Mouse (Mus musculus) heart, embryonic 15.5 days (tissue): ENCODE data around the gene Clasp2. TPM values are rescaled to one million over a fixed set of nuclear protein-coding genes. Genes with fewer than 3 reads are reported as not detected.

Experiments
- ATAC-seq: fragments of 200-750 bp; cut with Nextera tagmentation; replicated peaks from 2 replicates; pipeline ENCODE4 v1.8.0; 2017; ENCODE audit warnings: low read depth, moderate TSS enrichment; ENCODE audit not compliant: insufficient number of reproducible peaks, insufficient read depth, low FRiP score
- H3K27ac ChIP-seq: fragments of 300-500 bp; sonication (generic); 2 replicates; pipeline ENCODE4 v1.5.1; 2015; ENCODE audit warnings: mild to moderate bottlenecking, inconsistent platforms
- H3K27me3 ChIP-seq: fragments of 300-500 bp; sonication (generic); 2 replicates; pipeline ENCODE4 v1.6.1; 2015; ENCODE audit warnings: inconsistent platforms
- H3K36me3 ChIP-seq: fragments of 300-500 bp; sonication (generic); 2 replicates; pipeline ENCODE4 v1.6.1; 2015; ENCODE audit warnings: mild to moderate bottlenecking, inconsistent platforms
- H3K4me1 ChIP-seq: fragments of 300-500 bp; sonication (generic); replicated peaks from 2 replicates; pipeline ENCODE4 v1.6.1; 2015; ENCODE audit warnings: inconsistent platforms
- H3K4me2 ChIP-seq: fragments of 300-500 bp; sonication (generic); 2 replicates; pipeline ENCODE4 v1.6.1; 2015; ENCODE audit warnings: inconsistent platforms, mild to moderate bottlenecking, moderate library complexity
- H3K4me3 ChIP-seq: fragments of 300-500 bp; sonication (generic); 2 replicates; pipeline ENCODE4 v1.5.1; 2015; ENCODE audit warnings: mild to moderate bottlenecking, inconsistent platforms
- H3K9ac ChIP-seq: fragments of 300-500 bp; sonication (generic); 2 replicates; pipeline ENCODE4 v1.6.1; 2015; ENCODE audit warnings: mild to moderate bottlenecking, inconsistent platforms
- H3K9me3 ChIP-seq: fragments of 300-500 bp; sonication (generic); replicated peaks from 2 replicates; pipeline ENCODE4 v1.6.1; 2016; ENCODE audit warnings: inconsistent platforms
- WGBS: fragments of 180-500 bp; shearing (Covaris S2); methylation state at CpG from one replicate; pipeline ENCODE4 v1.1.7; 2015; ENCODE audit warnings: mixed read lengths; 5-methylcytosine and 5-hydroxymethylcytosine counted together
- polyA plus RNA-seq: library from polyadenylated mRNA; unstranded; fragments of >200 nt; fragmentation: Nextera tagmentation; extraction: Ambion mirVana; gene quantifications from 2 replicates; pipeline ENCODE4 v1.2.1, GENCODE M21; 2015

Gene Clasp2
- polyA plus RNA-seq, 1 experiment from 2014 or later, result 20.8 TPM

DNA sequence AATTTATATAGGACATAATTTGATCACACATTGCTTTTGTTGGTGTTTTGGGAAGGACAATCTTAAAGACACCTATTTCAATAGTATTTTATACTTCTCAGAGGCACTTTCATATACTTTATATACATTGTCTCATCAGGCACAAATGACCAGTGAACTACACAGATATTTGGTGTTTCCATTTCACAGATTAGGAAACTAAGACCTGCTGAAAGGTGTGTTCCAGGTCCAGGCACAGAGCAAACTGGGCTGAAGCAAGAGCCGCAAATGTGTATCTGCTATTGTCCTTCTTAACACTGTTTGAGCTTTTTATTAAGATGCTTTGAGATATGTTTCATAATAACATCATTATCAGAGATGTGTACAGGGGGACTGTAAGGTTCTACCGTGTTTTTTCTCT is 52.7 kb downstream of the Clasp2 start:
- Histone ChIP-seq H3K4me1 (peaks cover 15% of the 10 kb centered on the region), H3K4me2 (peak overlapping the region; percentile 66), H3K36me3 (no peaks in the 10 kb centered on the region), H3K9me3 (no peaks in the 10 kb centered on the region), H3K27me3 (no peaks in the 10 kb centered on the region), H3K27ac (no peak overlapping the region), H3K4me3 (peak overlapping the region; percentile 14; the same call in 1 of the 2 replicates), H3K9ac (no peak overlapping the region)
- ATAC-seq, result no peak
- WGBS, result 77% methylated on average over 2 of the region's 2 CpGs

DNA sequence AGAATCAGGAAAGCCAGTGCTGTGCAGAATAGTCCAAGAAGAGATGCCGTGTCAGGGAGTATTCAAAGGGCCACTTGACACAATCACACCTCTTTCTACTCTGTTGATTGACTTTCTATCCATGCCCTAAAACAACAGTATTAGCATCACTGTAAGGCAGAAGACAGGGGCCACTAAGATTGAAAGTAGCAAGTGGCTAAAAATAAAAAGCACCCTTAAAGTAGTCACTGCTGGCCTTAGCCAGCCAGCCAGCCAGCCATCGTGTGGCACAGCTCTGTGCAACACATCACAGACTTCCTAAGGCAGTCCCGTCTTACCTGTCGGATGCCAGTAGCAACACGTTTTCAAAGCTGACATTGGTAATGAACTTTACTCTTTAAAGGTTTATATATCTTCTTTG is 55.9 kb downstream of the Clasp2 start:
- Histone ChIP-seq H3K9ac (no peak overlapping the region), H3K27ac (no peak overlapping the region), H3K4me1 (peaks cover 11% of the 10 kb centered on the region), H3K4me2 (no peak overlapping the region), H3K9me3 (no peaks in the 10 kb centered on the region), H3K27me3 (no peaks in the 10 kb centered on the region), H3K36me3 (no peaks in the 10 kb centered on the region), H3K4me3 (no peak overlapping the region)
- 56% methylated on average over 5 of the region's 5 CpGs for WGBS
- ATAC-seq, result no peak

DNA sequence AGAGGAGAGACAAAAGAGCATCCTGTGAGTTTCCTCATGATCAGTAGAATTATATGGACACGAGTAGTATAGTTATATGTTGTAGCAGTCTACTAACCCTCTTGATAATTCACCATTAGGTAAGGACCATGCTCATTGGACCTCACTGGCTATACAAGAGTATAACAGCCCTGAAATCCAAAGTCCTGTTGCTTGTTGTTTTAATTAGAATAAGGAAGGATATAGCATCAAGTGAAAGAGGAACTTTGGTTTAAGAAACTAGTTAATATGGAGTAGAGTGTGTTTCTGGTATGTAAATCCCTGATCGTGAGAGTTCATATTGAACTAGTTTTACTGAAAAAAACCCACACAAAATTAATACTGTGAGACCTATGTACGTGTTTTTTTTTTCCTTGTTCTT is 59.4 kb downstream of the Clasp2 start:
- Histone ChIP-seq H3K9me3 (no peaks in the 10 kb centered on the region), H3K4me1 (peaks cover 8% of the 10 kb centered on the region; the same call in 1 of the 2 replicates), H3K27ac (no peak overlapping the region), H3K4me3 (no peak overlapping the region), H3K9ac (no peak overlapping the region), H3K36me3 (no peaks in the 10 kb centered on the region), H3K27me3 (no peaks in the 10 kb centered on the region), H3K4me2 (no peak overlapping the region)
- ATAC-seq, result no peak
- WGBS, result 84% methylated on average over 3 of the region's 3 CpGs

GRCm38 (mm10) chr9:113802734-113803133 is 61.5 kb downstream of the Clasp2 start:
- H3K36me3 ChIP-seq, result no peaks in the 10 kb centered on the region
- no peak overlapping the region for H3K27ac ChIP-seq
- 68% methylated on average over 3 of the region's 3 CpGs for WGBS
- no peaks in the 10 kb centered on the region for H3K27me3 ChIP-seq
- H3K4me1 ChIP-seq, result 0 out of 2 replicates have a peak, but pooled peaks cover 5% of the 10 kb centered on the region
- no peaks in the 10 kb centered on the region for H3K9me3 ChIP-seq
- H3K9ac ChIP-seq, result no peak overlapping the region
- no peak overlapping the region for H3K4me2 ChIP-seq
- no peak for ATAC-seq
- H3K4me3 ChIP-seq, result no peak overlapping the region

DNA sequence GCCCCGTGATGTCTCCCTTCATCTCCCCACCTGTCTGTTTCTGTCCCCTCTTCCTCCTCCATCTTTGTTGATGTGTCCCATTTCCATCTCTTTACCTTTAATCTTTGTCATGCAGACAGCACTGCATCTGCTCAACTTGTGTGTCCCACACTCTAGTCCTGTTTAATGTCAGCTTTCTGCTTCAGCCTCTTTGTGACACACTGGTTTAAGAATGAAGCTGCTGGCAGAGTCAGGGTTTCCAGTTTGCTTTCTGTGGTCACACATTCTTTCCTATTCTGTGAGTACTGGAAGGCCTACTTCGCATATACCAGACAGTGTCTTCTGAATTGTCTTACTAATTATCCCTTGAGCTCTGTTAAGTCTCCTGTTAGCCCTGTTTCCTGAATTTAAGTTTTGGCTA is 62.5 kb downstream of the Clasp2 start:
- Histone ChIP-seq H3K27me3 (no peaks in the 10 kb centered on the region), H3K4me1 (0 out of 2 replicates have a peak, but pooled peaks cover 5% of the 10 kb centered on the region), H3K9ac (no peak overlapping the region), H3K36me3 (no peaks in the 10 kb centered on the region), H3K27ac (no peak overlapping the region), H3K4me3 (no peak overlapping the region), H3K9me3 (no peaks in the 10 kb centered on the region), H3K4me2 (no peak overlapping the region)
- 55% methylated on average over 2 of the region's 2 CpGs for WGBS
- ATAC-seq, result no peak

DNA sequence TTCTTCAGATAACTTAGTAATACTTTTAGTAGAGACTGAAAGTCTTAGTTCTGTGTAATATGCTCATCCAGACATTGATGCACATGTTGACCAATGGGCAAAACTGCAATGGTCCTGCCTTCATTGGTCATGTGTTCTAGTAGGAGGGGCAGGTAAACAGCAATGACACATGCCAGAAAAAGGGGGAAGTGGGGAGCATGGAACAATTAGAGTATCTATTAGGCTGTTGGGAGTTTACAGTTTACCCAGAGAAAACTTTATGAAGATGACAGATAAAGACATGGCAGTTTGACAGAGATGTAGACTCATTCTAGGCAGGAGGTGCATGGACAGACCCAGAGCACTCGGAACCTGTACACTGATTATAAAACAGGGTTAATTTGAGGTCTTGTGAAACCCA is 64.1 kb downstream of the Clasp2 start:
- Histone ChIP-seq H3K9ac (no peak overlapping the region), H3K9me3 (no peaks in the 10 kb centered on the region), H3K4me2 (no peak overlapping the region), H3K27me3 (no peaks in the 10 kb centered on the region), H3K27ac (no peak overlapping the region), H3K36me3 (no peaks in the 10 kb centered on the region), H3K4me3 (no peak overlapping the region), H3K4me1 (0 out of 2 replicates have a peak, but pooled peaks cover 2% of the 10 kb centered on the region)
- ATAC-seq, result no peak
- WGBS, result 91% methylated on average over 1 of the region's 1 CpGs

GRCm38 (mm10) chr9:113811327-113811726 is 70.1 kb downstream of the Clasp2 start:
- H3K27ac ChIP-seq, result no peak overlapping the region
- ATAC-seq, result no peak
- H3K4me2 ChIP-seq, result no peak overlapping the region
- 66% methylated on average over 1 of the region's 1 CpGs for WGBS
- 0 out of 2 replicates have a peak, but pooled peaks cover 5% of the 10 kb centered on the region for H3K4me1 ChIP-seq
- no peaks in the 10 kb centered on the region for H3K36me3 ChIP-seq
- H3K9ac ChIP-seq, result no peak overlapping the region
- H3K27me3 ChIP-seq, result no peaks in the 10 kb centered on the region
- no peaks in the 10 kb centered on the region for H3K9me3 ChIP-seq
- no peak overlapping the region for H3K4me3 ChIP-seq

GRCm38 (mm10) chr9:113811957-113812670 is 70.8 kb downstream of the Clasp2 start:
- peak; percentile 53; the same call in 1 of the 2 replicates for ATAC-seq
- WGBS, result 30% methylated on average over 9 of the region's 9 CpGs
- no peaks in the 10 kb centered on the region for H3K36me3 ChIP-seq
- no peaks in the 10 kb centered on the region for H3K27me3 ChIP-seq
- H3K27ac ChIP-seq, result peak overlapping the region; percentile 38
- H3K4me2 ChIP-seq, result peak overlapping the region; percentile 58
- H3K4me3 ChIP-seq, result peak overlapping the region; percentile 44
- H3K9me3 ChIP-seq, result no peaks in the 10 kb centered on the region
- 0 out of 2 replicates have a peak, but pooled peaks cover 5% of the 10 kb centered on the region for H3K4me1 ChIP-seq
- peak overlapping the region; percentile 46 for H3K9ac ChIP-seq

DNA sequence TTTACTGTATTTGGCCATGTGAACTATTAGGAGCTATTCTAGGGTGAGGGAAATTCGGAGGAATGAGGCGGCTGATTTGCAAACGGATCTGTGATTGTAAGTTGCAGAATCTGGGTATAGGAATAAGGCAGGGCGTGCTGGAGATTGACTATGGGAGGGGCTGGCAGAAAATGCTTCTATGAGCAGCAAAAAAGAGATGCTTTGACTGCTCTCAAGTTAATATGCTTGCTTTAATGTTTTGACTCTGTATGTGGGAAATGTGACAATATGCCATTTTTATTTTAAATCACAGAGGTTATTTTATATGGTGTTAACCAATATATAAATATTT is 71.4 kb downstream of the Clasp2 start:
- Histone ChIP-seq H3K27me3 (no peaks in the 10 kb centered on the region), H3K27ac (no peak overlapping the region), H3K9me3 (no peaks in the 10 kb centered on the region), H3K4me2 (peak overlapping the region; percentile 58), H3K4me3 (peak overlapping the region; percentile 44), H3K9ac (no peak overlapping the region), H3K4me1 (0 out of 2 replicates have a peak, but pooled peaks cover 5% of the 10 kb centered on the region), H3K36me3 (no peaks in the 10 kb centered on the region)
- WGBS, result 60% methylated on average over 4 of the region's 4 CpGs
- ATAC-seq, result no peak

DNA sequence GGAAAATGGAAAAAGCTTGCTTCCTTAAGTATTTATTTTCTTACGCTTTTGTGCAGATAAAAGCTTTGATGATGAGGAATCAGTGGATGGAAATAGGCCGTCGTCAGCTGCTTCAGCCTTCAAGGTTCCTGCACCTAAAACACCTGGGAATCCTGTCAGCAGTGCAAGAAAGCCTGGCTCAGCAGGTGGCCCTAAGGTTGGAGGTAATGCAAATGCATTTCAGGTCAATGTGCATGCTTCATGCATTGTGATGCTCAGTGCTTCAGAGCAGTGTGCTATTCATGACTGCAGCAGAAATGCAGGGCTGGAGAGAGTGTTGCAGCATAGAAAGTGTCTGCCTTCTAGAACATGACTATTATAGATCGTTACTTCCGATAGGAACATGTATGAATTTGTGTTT is 71.8 kb downstream of the Clasp2 start:
- 84% methylated on average over 5 of the region's 5 CpGs for WGBS
- Histone ChIP-seq H3K4me1 (0 out of 2 replicates have a peak, but pooled peaks cover 5% of the 10 kb centered on the region), H3K36me3 (no peaks in the 10 kb centered on the region), H3K27me3 (no peaks in the 10 kb centered on the region), H3K4me2 (no peak overlapping the region), H3K4me3 (no peak overlapping the region), H3K9ac (no peak overlapping the region), H3K27ac (no peak overlapping the region), H3K9me3 (no peaks in the 10 kb centered on the region)
- ATAC-seq, result no peak

- Histone ChIP-seq H3K4me2 (no peak overlapping the region), H3K36me3 (no peaks in the 10 kb centered on the region), H3K9ac (no peak overlapping the region), H3K4me1 (0 out of 2 replicates have a peak, but pooled peaks cover 5% of the 10 kb centered on the region), H3K9me3 (no peaks in the 10 kb centered on the region), H3K27me3 (no peaks in the 10 kb centered on the region), H3K4me3 (no peak overlapping the region), H3K27ac (no peak overlapping the region)
- WGBS, result 83% methylated on average over 2 of the region's 2 CpGs
- no peak for ATAC-seq
Observed at GRCm38 (mm10) chr9:113815836-113816235, 74.6 kb downstream of the Clasp2 start.

DNA sequence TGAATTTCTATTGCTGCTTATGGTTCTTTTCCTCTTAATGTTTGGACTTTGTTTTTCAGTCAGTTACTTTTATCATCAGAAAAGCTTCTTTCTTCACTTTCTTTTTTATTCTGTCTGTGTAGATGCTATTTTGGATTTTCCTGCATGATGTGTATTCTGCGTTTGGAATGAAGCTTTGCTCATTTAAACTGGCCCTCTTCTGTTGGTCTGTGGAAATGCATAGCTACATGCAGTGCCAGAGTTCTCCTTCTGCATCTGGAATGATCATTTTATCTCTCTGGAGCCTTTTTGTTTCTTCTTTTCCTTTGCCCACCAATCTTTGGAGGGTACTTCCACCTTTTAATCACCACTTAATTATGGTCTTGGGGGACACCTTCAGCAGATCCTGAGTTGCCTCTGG is 80.9 kb downstream of the Clasp2 start:
- Histone ChIP-seq H3K36me3 (no peaks in the 10 kb centered on the region), H3K27me3 (no peaks in the 10 kb centered on the region), H3K9ac (no peak overlapping the region), H3K9me3 (no peaks in the 10 kb centered on the region), H3K4me3 (no peak overlapping the region), H3K4me2 (no peak overlapping the region), H3K4me1 (0 out of 2 replicates have a peak, but pooled peaks cover 2% of the 10 kb centered on the region), H3K27ac (no peak overlapping the region)
- WGBS, result 34% methylated on average over 1 of the region's 1 CpGs
- ATAC-seq, result no peak
